Mouse (Mus musculus): Measurements from ENCODE around the gene Cdrt4. TPM values are rescaled to one million over a fixed set of nuclear protein-coding genes. Genes with fewer than 3 reads are reported as not detected.

Cdrt4 gene
- polyA plus RNA-seq, 1 experiment from 2014 or later = not detected

DNA sequence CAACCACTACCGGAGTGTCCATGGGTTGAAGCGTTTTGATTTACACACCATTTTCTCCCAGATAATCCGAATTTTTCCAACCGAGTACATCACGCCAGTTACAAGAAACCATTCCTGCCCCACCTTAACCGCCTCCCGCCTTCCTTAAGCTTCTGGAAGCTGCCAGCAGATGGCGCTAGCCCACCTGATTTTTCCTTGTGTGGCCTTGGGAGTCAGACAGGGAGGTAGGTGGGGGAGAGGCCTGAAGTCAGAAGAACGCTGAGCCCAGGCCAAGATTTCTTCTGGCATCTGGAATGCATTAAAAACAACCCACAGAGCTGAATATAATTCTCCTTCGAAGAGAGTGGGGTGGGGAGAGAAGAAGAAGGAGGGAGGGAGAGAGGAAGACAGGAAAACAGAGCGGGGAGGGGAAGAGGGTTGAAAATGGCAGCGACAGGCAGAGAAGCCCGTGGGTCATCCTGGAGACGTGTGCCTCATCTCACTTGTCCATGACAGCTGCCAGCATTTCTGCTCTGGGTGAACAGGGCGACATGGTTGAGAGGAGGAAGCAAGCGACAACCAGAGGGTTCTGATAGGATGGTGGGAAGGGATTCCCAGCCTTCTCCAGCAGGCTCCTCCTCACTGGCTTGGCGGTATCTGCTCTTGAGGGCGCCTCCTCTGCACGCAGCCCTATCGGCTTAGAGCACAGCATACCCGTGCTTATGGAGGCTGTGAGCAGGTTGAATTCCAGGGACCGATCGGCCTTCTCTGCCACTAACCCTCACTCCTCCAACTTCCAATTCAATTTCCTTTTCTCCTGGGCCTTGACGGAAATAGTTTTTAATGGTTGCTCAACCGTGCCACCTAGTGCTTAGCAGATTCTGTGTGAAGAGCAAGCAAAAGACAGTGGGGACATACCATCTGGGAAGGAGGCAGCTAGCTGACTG is 29.7 kb upstream of the Cdrt4 start:
- Histone ChIP-seq H3K9me3 (no peaks in the 10 kb centered on the region), H3K4me1 (replicated peaks) (peaks cover 15% of the 10 kb centered on the region), H3K9ac (replicated peaks) (peak overlapping the region; percentile 45; the same call in 1 of the 2 replicates), H3K27me3 (no peaks in the 10 kb centered on the region), H3K27ac (peak overlapping the region; percentile 93), H3K4me3 (replicated peaks) (peak overlapping the region; percentile 32), H3K36me3 (no peaks in the 10 kb centered on the region), H3K4me2 (peak overlapping the region; percentile 53)
- whole genome bisulfite sequencing = 9% methylated on average over 25 of the region's 25 CpGs
- ATAC-seq (ENCODE audit: insufficient number of reproducible peaks, insufficient read depth, low FRiP score, low TSS enrichment, low read depth) = peak; percentile 91

DNA sequence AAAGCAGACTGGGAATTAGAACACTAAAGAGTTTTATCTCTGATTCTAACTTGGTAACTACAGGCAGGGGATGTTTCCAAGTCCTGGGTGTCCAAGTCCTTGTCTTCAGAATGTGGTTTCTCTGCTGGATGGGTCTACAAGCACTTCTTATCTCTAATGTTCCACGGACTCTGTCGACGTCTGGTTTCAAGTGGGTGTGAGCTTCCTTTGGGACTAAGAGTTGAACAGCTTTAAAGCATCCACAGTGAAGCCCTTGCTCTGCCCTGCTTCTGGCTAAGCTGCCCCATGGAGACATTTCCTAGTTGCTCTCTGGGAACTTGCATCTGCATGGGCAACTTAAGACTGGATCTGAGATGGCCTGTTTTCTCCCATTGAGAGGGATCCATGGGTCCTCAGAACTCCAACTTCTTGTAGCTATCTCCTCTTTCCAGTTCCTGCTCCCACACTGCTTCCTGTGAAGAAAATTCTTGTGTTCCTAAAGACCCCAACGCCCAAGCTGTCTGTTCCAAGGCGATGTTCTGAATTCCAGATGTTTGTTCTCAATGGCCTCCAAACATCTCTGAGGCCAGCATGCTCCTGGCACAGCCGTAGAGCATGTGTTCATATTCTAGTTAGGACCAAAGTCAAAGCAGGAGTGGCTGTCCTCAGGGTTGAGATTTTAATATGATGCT is 26.8 kb upstream of the Cdrt4 start:
- Histone ChIP-seq H3K27ac (no peak overlapping the region), H3K9me3 (peaks cover 7% of the 10 kb centered on the region; the same call in 1 of the 2 replicates)
- ATAC-seq (ENCODE audit: insufficient number of reproducible peaks, insufficient read depth, low FRiP score, low TSS enrichment, low read depth) = no peak

DNA sequence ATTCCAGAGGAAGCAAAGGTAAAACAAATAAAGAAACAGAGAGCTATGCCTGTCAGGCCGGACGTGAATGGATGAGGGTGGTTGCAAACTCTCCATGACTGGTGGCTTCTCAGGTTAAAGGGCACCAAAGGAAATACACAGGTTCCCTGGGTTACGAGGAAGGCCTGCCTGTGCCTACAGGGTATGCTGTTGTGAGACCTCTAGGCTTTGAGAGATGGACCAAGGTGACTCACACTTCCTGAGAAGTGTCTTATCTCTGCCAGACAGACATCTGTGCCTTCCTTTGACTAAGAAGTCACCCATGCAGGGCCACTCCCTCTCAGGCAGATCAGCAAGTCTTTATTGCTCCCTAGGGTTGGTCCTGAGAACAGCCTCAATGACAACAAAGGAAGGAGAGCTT is 21.2 kb upstream of the Cdrt4 start:
- no peak overlapping the region for H3K4me3 ChIP-seq (replicated peaks)
- no peak overlapping the region for H3K27ac ChIP-seq
- H3K9me3 ChIP-seq = peaks cover 7% of the 10 kb centered on the region; the same call in 1 of the 2 replicates
- no peak overlapping the region for H3K4me2 ChIP-seq
- no peaks in the 10 kb centered on the region for H3K4me1 ChIP-seq (replicated peaks)
- H3K9ac ChIP-seq (replicated peaks) = no peak overlapping the region
- no peak for ATAC-seq (ENCODE audit: insufficient number of reproducible peaks, insufficient read depth, low FRiP score, low TSS enrichment, low read depth)
- no peaks in the 10 kb centered on the region for H3K27me3 ChIP-seq
- 38% methylated on average over 3 of the region's 3 CpGs for WGBS
- H3K36me3 ChIP-seq = no peaks in the 10 kb centered on the region

More for the DNA sequence above, 26.8 kb upstream of the Cdrt4 start:
- Histone ChIP-seq H3K36me3 (no peaks in the 10 kb centered on the region), H3K27me3 (no peaks in the 10 kb centered on the region), H3K4me3 (replicated peaks) (no peak overlapping the region), H3K4me1 (replicated peaks) (peaks cover 15% of the 10 kb centered on the region), H3K4me2 (no peak overlapping the region), H3K9ac (replicated peaks) (no peak overlapping the region)
- WGBS = 85% methylated on average over 6 of the region's 6 CpGs

DNA sequence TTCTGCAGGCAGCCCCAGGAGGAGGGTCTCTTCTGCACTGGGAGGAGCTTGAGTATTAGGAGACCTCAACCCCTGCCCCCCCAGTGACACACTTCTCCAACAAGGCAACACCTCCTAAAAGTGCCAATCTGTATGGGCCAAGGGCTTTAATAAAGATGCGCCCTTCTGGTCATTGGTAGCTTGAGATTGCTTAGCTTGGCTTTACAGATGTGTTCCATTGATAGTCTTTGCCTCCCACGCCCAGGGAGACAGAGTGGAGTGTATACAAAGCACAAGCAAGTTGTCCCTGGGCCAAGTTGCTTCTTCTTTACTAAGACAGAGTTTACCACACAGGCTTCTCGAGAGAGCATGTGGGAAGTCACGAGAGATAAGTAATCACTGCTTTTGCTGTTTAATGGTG is 20.4 kb upstream of the Cdrt4 start:
- H3K9ac ChIP-seq (replicated peaks) = no peak overlapping the region
- H3K9me3 ChIP-seq = peaks cover 7% of the 10 kb centered on the region; the same call in 1 of the 2 replicates
- no peak overlapping the region for H3K27ac ChIP-seq
- no peaks in the 10 kb centered on the region for H3K4me1 ChIP-seq (replicated peaks)
- ATAC-seq (ENCODE audit: insufficient number of reproducible peaks, insufficient read depth, low FRiP score, low TSS enrichment, low read depth) = no peak
- no peaks in the 10 kb centered on the region for H3K27me3 ChIP-seq
- H3K36me3 ChIP-seq = no peaks in the 10 kb centered on the region
- no peak overlapping the region for H3K4me2 ChIP-seq
- H3K4me3 ChIP-seq (replicated peaks) = no peak overlapping the region
- 84% methylated on average over 4 of the region's 4 CpGs for WGBS

DNA sequence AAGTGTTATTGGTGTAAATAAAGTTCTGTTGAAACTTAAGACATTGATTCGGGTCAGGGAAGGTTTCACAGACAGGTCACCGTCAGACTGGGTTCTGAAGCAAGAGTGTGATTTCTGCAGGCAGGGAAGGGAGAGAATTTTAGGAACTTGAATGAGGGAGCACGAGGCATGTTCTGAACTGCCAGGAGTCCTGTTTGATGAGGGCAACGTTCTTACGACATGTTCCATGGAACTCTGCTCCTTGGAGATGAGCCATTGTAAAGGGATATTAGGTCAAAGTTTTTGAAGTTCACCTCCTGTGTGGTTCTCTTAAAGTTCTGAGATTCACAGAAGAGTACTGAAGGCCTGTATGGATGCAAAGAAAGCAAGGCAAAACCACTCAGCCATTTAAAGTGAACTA is 19.9 kb upstream of the Cdrt4 start:
- Histone ChIP-seq H3K4me3 (replicated peaks) (no peak overlapping the region), H3K4me1 (replicated peaks) (no peaks in the 10 kb centered on the region), H3K9ac (replicated peaks) (no peak overlapping the region), H3K27me3 (no peaks in the 10 kb centered on the region), H3K36me3 (no peaks in the 10 kb centered on the region), H3K27ac (no peak overlapping the region), H3K9me3 (peaks cover 7% of the 10 kb centered on the region; the same call in 1 of the 2 replicates), H3K4me2 (no peak overlapping the region)
- WGBS = 82% methylated on average over 5 of the region's 5 CpGs
- ATAC-seq (ENCODE audit: insufficient number of reproducible peaks, insufficient read depth, low FRiP score, low TSS enrichment, low read depth) = no peak

- Histone ChIP-seq H3K27me3 (no peaks in the 10 kb centered on the region), H3K4me3 (replicated peaks) (no peak overlapping the region), H3K36me3 (no peaks in the 10 kb centered on the region), H3K27ac (no peak overlapping the region), H3K4me1 (replicated peaks) (no peaks in the 10 kb centered on the region), H3K9me3 (no peaks in the 10 kb centered on the region), H3K4me2 (no peak overlapping the region), H3K9ac (replicated peaks) (no peak overlapping the region)
- ATAC-seq (ENCODE audit: insufficient number of reproducible peaks, insufficient read depth, low FRiP score, low TSS enrichment, low read depth) = no peak
- WGBS = 91% methylated on average over 9 of the region's 9 CpGs
These were observed 17.9 kb upstream of the Cdrt4 start for GRCm38 (mm10) chr11:62933099-62933498.

GRCm38 (mm10) chr11:62934795-62935514 is 16.0 kb upstream of the Cdrt4 start:
- Histone ChIP-seq H3K9ac (replicated peaks) (no peak overlapping the region), H3K27me3 (no peaks in the 10 kb centered on the region), H3K36me3 (no peaks in the 10 kb centered on the region), H3K4me3 (replicated peaks) (no peak overlapping the region), H3K27ac (no peak overlapping the region), H3K4me2 (no peak overlapping the region), H3K9me3 (no peaks in the 10 kb centered on the region), H3K4me1 (replicated peaks) (no peaks in the 10 kb centered on the region)
- WGBS = 86% methylated on average over 11 of the region's 11 CpGs
- ATAC-seq (ENCODE audit: insufficient number of reproducible peaks, insufficient read depth, low FRiP score, low TSS enrichment, low read depth) = no peak

DNA sequence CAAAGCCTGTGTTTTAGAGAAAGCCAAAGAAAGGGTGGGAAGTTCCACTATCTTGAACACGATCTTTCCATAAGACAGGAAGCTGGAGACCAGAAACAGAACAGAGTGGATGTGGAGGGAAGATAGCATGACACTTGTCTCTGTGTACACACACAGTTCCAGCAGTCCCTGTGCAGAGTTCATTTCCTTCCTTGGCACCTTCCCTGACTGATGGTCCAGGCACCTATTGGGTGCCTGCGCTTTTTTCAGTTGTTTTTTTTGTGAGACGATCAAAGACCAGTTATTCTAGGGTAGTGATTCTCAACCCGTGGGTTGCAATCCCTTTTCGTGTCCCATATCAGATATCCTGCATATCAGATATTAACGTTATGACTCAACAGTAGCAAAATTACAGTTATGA is 13.0 kb upstream of the Cdrt4 start:
- WGBS = 86% methylated on average over 6 of the region's 6 CpGs
- no peaks in the 10 kb centered on the region for H3K4me1 ChIP-seq (replicated peaks)

DNA sequence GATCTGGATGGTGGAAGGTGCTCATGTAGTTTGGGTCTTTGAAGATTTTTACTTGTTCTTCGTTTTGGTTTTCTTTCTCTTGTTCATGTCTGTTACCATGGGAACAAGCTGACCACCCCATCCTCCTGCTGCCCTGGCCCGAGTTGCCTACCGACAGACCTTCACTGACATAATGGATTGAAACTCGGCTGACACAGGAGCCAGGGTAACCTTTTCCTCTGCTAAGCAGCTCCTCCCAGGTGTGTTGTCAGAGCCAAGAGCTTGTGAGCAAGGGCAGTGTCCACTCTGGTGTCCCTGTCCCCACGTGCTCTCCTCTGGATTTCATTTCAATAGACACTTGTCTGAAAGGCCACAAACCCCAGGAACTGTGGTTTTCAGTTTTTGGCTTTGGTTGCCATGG is 12.1 kb upstream of the Cdrt4 start:
- H3K9ac ChIP-seq (replicated peaks) = no peak overlapping the region
- no peaks in the 10 kb centered on the region for H3K36me3 ChIP-seq
- H3K4me2 ChIP-seq = no peak overlapping the region
- H3K4me1 ChIP-seq (replicated peaks) = no peaks in the 10 kb centered on the region
- H3K27me3 ChIP-seq = no peaks in the 10 kb centered on the region
- H3K4me3 ChIP-seq (replicated peaks) = no peak overlapping the region
- H3K9me3 ChIP-seq = no peaks in the 10 kb centered on the region
- ATAC-seq (ENCODE audit: insufficient number of reproducible peaks, insufficient read depth, low FRiP score, low TSS enrichment, low read depth) = no peak
- 70% methylated on average over 5 of the region's 5 CpGs for WGBS
- H3K27ac ChIP-seq = no peak overlapping the region

More for the DNA sequence above, 13.0 kb upstream of the Cdrt4 start:
- no peaks in the 10 kb centered on the region for H3K9me3 ChIP-seq
- H3K4me3 ChIP-seq (replicated peaks) = no peak overlapping the region
- no peak overlapping the region for H3K27ac ChIP-seq
- no peak overlapping the region for H3K9ac ChIP-seq (replicated peaks)
- no peaks in the 10 kb centered on the region for H3K36me3 ChIP-seq
- no peak overlapping the region for H3K4me2 ChIP-seq
- ATAC-seq (ENCODE audit: insufficient number of reproducible peaks, insufficient read depth, low FRiP score, low TSS enrichment, low read depth) = no peak
- H3K27me3 ChIP-seq = no peaks in the 10 kb centered on the region

DNA sequence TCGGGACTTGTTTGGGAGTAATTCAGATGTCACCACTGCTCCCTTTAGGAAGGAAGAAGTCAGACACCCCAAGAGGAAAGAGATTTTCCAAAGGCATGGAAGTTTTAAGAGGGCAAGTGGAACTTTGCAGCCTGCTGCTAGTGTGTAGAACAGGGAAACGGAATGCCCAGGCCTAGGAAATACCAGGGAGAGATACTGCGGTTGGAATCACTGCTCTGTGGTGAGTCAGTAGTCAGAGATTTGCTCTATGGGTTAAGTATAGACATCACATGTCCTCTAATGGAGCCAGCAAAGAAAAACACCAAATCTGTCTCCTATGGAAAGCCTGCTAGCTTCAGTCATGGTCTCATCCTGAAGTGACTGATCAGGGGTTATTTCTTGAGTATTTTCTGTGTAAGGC is 10.8 kb upstream of the Cdrt4 start:
- Histone ChIP-seq H3K4me3 (replicated peaks) (no peak overlapping the region), H3K9me3 (no peaks in the 10 kb centered on the region), H3K36me3 (no peaks in the 10 kb centered on the region), H3K4me2 (no peak overlapping the region), H3K27me3 (no peaks in the 10 kb centered on the region), H3K9ac (replicated peaks) (no peak overlapping the region), H3K4me1 (replicated peaks) (no peaks in the 10 kb centered on the region), H3K27ac (no peak overlapping the region)
- no peak for ATAC-seq (ENCODE audit: insufficient number of reproducible peaks, insufficient read depth, low FRiP score, low TSS enrichment, low read depth)
- 89% methylated on average over 3 of the region's 3 CpGs for WGBS

DNA sequence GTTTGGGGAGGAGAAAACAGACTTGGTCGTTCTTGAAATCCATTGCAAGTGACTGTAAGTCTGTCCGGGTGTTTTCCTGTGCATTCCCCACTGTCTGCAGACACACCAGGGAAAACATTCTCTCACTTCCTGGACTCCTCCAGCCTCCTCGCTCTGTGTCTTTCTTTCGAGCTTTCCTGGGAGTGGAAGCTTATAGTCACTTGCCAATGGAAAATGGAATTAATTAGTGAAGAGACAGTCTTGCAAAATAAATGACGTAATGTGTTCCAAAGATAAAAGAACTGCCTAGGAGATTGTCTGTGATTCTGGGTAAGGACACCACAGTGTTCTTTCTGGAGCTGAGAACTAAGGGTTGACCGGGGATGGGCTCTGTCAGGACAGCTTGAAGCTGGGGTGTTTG is 7.5 kb upstream of the Cdrt4 start:
- Histone ChIP-seq H3K4me2 (no peak overlapping the region), H3K36me3 (no peaks in the 10 kb centered on the region), H3K9me3 (no peaks in the 10 kb centered on the region), H3K4me3 (replicated peaks) (no peak overlapping the region), H3K4me1 (replicated peaks) (peaks cover 4% of the 10 kb centered on the region; the same call in 1 of the 2 replicates), H3K27me3 (no peaks in the 10 kb centered on the region), H3K9ac (replicated peaks) (no peak overlapping the region), H3K27ac (no peak overlapping the region)
- ATAC-seq (ENCODE audit: insufficient number of reproducible peaks, insufficient read depth, low FRiP score, low TSS enrichment, low read depth) = no peak
- 72% methylated on average over 6 of the region's 6 CpGs for WGBS
